Mouse (Mus musculus): ENCODE results near the gene Pah. TPM values are rescaled to one million over a fixed set of nuclear protein-coding genes. Genes with fewer than 3 reads are reported as not detected.

The Pah gene
- polyA plus RNA-seq, 1 experiment, result not detected

DNA sequence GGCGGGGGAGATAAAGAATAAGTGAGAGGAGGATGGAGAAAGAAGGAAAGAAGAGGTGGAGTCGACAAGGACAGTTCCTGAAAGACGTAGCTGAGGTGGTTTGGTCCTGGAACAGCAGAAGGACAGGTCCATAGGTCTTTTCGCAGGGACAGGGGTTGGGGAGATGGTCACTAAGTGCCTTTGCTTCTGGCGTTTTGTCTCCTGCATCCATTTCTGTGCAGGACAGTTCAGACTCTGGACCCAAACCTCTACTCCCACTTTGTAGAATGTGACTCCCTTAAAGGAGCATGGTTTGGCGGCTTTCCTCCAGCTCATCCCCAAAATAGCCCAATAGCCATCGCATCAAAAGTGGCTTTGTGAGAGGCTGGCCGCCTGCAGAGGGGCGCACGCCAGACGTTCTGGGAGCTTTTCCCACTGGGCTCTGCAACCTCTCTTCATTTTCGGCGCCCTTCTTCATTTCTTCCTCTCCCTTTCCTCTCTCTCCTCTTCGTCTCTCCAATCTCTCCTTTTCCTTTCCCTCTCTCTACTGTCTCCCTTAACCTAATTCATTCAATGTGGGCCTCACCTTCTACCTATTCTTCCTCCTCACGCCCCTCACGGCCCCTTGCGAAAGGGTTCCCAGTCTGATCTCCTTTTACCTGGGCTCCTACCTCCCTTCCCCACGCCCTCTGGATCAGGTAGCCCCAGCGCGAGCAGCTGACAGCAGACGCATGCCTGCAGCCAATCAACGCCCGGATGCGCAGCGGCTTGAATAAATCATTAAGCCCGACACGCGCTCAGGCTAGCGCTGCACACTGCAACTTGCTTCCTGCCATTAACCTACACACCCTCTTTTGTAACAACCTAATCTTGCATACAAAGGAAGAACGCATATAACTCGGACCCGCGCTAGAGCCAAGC, 35.6 kb upstream of the Pah start:
- no peaks in the 10 kb centered on the region for H3K79me2 ChIP-seq (ENCODE audit: control insufficient read depth, insufficient read depth)
- H3K27me3 ChIP-seq (ENCODE audit: control insufficient read depth, insufficient read depth, insufficient read length), result peaks cover 21% of the 10 kb centered on the region
- H3ac ChIP-seq (ENCODE audit: control insufficient read depth, insufficient read length, low read depth), result no peak overlapping the region
- no peak overlapping the region for H3K4me3 ChIP-seq (ENCODE audit: insufficient read depth, poor library complexity, severe bottlenecking)
- TF ChIP-seq MYOD1 (IDR thresholded peaks at IDR 0.05; ENCODE audit: control insufficient read depth, insufficient read length, low read depth) (no peak), MAX (IDR thresholded peaks at IDR 0.05) (no peak), FOSL1 (IDR thresholded peaks at IDR 0.05; ENCODE audit: insufficient read depth, low read length, poor library complexity, severe bottlenecking) (no peak), CTCF (IDR thresholded peaks at IDR 0.05; ENCODE audit: control insufficient read depth, insufficient read depth, insufficient read length) (no peak), USF1 (IDR thresholded peaks at IDR 0.05; ENCODE audit: low read depth) (no peak), CEBPB (IDR thresholded peaks at IDR 0.05; ENCODE audit: low read depth) (no peak), MYOG (IDR thresholded peaks at IDR 0.05; ENCODE audit: control insufficient read depth, extremely low read depth, insufficient read length) (no peak)
- H3K79me3 ChIP-seq (ENCODE audit: low read depth), result no peaks in the 10 kb centered on the region
- no peaks in the 10 kb centered on the region for H3K36me3 ChIP-seq (ENCODE audit: control insufficient read depth, insufficient read depth)

DNA sequence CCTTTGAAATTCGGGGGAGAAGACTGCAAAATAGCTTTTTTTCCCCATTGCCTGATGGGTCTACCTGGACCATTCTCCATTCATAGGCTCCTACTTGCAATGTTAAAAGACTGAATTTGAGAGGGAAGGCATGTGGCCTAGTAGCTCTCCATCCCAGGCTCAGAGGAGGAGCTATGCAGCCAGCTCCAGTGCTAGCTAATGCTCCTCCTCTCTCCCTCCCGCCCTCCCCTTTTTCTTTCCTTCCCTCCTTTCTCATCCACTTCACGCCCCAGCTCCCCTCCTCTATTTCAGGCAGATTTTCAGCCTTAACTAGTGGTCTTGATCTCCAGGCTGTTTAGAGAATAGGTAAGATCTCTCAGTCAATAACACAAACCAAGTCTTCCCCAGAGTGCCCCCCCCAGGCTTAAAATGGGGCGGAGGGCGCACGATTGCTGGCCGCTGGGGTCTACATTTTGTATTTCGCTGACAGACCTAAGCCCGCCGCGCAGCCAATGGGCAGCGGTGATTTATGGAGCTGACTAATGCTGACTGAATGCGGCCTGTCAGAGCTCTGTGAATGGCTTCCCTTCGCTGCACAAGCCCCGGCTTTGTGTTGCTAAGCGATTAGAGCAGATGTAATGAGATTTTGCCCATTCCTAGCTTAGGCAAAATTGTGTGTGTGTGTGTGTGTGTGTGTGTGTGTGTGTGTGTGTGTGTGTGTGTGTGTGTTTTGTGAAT, 33.0 kb upstream of the Pah start:
- TF ChIP-seq MAX (IDR thresholded peaks at IDR 0.05) (no peak), MYOD1 (IDR thresholded peaks at IDR 0.05; ENCODE audit: control insufficient read depth, insufficient read length, low read depth) (no peak), CTCF (IDR thresholded peaks at IDR 0.05; ENCODE audit: control insufficient read depth, insufficient read depth, insufficient read length) (no peak), FOSL1 (IDR thresholded peaks at IDR 0.05; ENCODE audit: insufficient read depth, low read length, poor library complexity, severe bottlenecking) (no peak), USF1 (IDR thresholded peaks at IDR 0.05; ENCODE audit: low read depth) (no peak), CEBPB (IDR thresholded peaks at IDR 0.05; ENCODE audit: low read depth) (no peak), MYOG (IDR thresholded peaks at IDR 0.05; ENCODE audit: control insufficient read depth, extremely low read depth, insufficient read length) (no peak)
- Histone ChIP-seq H3K4me3 (ENCODE audit: insufficient read depth, poor library complexity, severe bottlenecking) (no peak overlapping the region), H3K27me3 (ENCODE audit: control insufficient read depth, insufficient read depth, insufficient read length) (peaks cover 45% of the 10 kb centered on the region), H3K79me2 (ENCODE audit: control insufficient read depth, insufficient read depth) (no peaks in the 10 kb centered on the region), H3ac (ENCODE audit: control insufficient read depth, insufficient read length, low read depth) (no peak overlapping the region), H3K79me3 (ENCODE audit: low read depth) (no peaks in the 10 kb centered on the region), H3K36me3 (ENCODE audit: control insufficient read depth, insufficient read depth) (no peaks in the 10 kb centered on the region)

DNA sequence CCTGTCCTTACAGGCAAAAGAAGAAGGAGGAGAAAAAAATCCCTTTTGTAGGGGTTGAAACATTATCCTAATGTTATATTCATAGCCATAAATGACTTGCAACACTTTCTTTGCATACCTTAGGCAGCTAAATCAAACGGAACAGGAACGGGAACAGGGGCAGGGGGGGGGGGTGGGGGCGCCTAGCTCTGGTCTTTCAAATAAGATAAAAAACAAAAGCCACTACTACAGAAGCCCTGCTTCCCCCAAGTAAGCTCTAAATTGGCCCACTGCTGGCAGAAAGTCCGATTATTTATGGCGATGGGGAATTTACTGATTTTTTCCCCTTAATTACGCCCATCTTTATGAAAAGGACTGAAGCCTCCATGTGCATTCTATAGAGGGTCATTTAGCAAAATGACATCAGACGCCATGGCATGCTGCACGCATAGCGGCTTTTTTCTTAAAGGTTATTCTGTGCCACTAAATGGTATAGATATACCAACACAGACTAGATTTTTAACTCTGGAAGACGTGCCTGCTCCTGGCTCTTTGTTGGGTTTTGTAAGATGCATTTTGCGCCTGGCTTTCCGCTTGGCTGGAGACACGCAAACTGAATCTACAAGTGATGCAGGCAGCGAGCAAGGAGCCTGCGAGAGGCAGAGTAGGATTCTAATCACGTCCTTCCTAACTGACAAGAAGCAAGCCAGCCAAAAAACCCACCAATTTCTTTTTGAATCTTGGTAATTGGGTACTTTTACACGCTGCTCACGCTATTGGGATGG, 32.2 kb upstream of the Pah start:
- no peak overlapping the region for H3K4me3 ChIP-seq (ENCODE audit: insufficient read depth, poor library complexity, severe bottlenecking)
- no peaks in the 10 kb centered on the region for H3K79me2 ChIP-seq (ENCODE audit: control insufficient read depth, insufficient read depth)
- no peak overlapping the region for H3ac ChIP-seq (ENCODE audit: control insufficient read depth, insufficient read length, low read depth)
- no peaks in the 10 kb centered on the region for H3K79me3 ChIP-seq (ENCODE audit: low read depth)
- no peaks in the 10 kb centered on the region for H3K36me3 ChIP-seq (ENCODE audit: control insufficient read depth, insufficient read depth)
- no peak for TF ChIP-seq FOSL1 (IDR thresholded peaks at IDR 0.05; ENCODE audit: insufficient read depth, low read length, poor library complexity, severe bottlenecking)
- TF ChIP-seq CTCF (IDR thresholded peaks at IDR 0.05; ENCODE audit: control insufficient read depth, insufficient read depth, insufficient read length), result no peak
- TF ChIP-seq MYOD1 (IDR thresholded peaks at IDR 0.05; ENCODE audit: control insufficient read depth, insufficient read length, low read depth), result no peak
- TF ChIP-seq MAX (IDR thresholded peaks at IDR 0.05), result no peak
- no peak for TF ChIP-seq CEBPB (IDR thresholded peaks at IDR 0.05; ENCODE audit: low read depth)
- TF ChIP-seq USF1 (IDR thresholded peaks at IDR 0.05; ENCODE audit: low read depth), result no peak
- no peak for TF ChIP-seq MYOG (IDR thresholded peaks at IDR 0.05; ENCODE audit: control insufficient read depth, extremely low read depth, insufficient read length)
- H3K27me3 ChIP-seq (ENCODE audit: control insufficient read depth, insufficient read depth, insufficient read length), result peaks cover 50% of the 10 kb centered on the region

DNA sequence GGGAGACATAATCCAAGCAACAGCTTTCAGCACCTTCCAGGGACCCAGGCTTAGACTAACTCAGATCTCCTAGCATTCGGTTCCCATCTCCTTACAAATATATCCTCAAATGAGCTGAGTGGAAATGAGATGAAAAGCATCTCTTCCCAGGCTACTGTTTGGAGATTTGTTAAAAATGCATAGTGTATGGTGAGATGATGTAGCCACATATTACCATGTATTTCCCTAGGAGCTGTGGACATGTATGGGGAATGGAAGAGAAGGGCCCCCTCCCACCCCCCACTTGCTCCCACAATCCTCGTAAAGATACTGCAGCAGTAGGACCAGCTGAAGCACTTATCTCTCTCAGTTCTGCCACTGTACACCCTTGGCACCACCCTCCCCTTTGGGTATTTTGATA, 31.3 kb upstream of the Pah start:
- Histone ChIP-seq H3K4me3 (ENCODE audit: insufficient read depth, poor library complexity, severe bottlenecking) (no peak overlapping the region), H3K79me2 (ENCODE audit: control insufficient read depth, insufficient read depth) (no peaks in the 10 kb centered on the region), H3K27me3 (ENCODE audit: control insufficient read depth, insufficient read depth, insufficient read length) (peaks cover 55% of the 10 kb centered on the region), H3ac (ENCODE audit: control insufficient read depth, insufficient read length, low read depth) (no peak overlapping the region), H3K36me3 (ENCODE audit: control insufficient read depth, insufficient read depth) (no peaks in the 10 kb centered on the region), H3K79me3 (ENCODE audit: low read depth) (no peaks in the 10 kb centered on the region)
- TF ChIP-seq CTCF (IDR thresholded peaks at IDR 0.05; ENCODE audit: control insufficient read depth, insufficient read depth, insufficient read length) (no peak), MAX (IDR thresholded peaks at IDR 0.05) (no peak), MYOG (IDR thresholded peaks at IDR 0.05; ENCODE audit: control insufficient read depth, extremely low read depth, insufficient read length) (no peak), CEBPB (IDR thresholded peaks at IDR 0.05; ENCODE audit: low read depth) (no peak), MYOD1 (IDR thresholded peaks at IDR 0.05; ENCODE audit: control insufficient read depth, insufficient read length, low read depth) (no peak), USF1 (IDR thresholded peaks at IDR 0.05; ENCODE audit: low read depth) (no peak), FOSL1 (IDR thresholded peaks at IDR 0.05; ENCODE audit: insufficient read depth, low read length, poor library complexity, severe bottlenecking) (no peak)

DNA sequence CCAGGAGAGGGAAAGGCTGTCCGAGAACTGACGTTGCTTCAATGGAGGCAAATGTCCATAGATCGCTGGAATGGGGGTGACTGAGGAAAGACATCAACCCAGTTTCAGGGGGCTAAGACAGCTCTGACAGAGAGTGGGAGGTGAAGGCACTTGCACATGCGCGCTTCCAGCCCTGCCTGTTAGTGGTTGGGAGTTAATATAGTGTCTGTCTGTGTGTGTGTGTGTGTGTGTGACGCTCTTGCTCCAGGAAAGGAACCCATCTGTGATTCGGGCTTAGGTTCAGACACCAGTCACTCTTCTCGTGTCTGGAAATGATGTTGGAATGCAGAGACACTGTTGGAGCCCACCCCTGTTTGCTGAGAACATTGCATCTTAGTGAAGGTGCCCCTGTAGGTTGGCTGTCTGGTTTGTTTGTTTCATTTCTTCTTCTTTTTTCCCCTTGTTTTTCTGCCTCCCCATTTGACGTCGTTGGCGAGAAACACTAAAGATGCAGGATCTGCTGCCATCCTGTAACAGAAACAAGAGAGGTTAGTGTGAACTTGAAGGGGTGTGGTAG, 30.0 kb upstream of the Pah start:
- H3ac ChIP-seq (ENCODE audit: control insufficient read depth, insufficient read length, low read depth), result no peak overlapping the region
- no peaks in the 10 kb centered on the region for H3K36me3 ChIP-seq (ENCODE audit: control insufficient read depth, insufficient read depth)
- H3K79me2 ChIP-seq (ENCODE audit: control insufficient read depth, insufficient read depth), result no peaks in the 10 kb centered on the region
- H3K27me3 ChIP-seq (ENCODE audit: control insufficient read depth, insufficient read depth, insufficient read length), result peaks cover 46% of the 10 kb centered on the region
- no peak overlapping the region for H3K4me3 ChIP-seq (ENCODE audit: insufficient read depth, poor library complexity, severe bottlenecking)
- no peak for TF ChIP-seq CEBPB (IDR thresholded peaks at IDR 0.05; ENCODE audit: low read depth)
- TF ChIP-seq MYOG (IDR thresholded peaks at IDR 0.05; ENCODE audit: control insufficient read depth, extremely low read depth, insufficient read length), result no peak
- TF ChIP-seq FOSL1 (IDR thresholded peaks at IDR 0.05; ENCODE audit: insufficient read depth, low read length, poor library complexity, severe bottlenecking), result no peak
- TF ChIP-seq MYOD1 (IDR thresholded peaks at IDR 0.05; ENCODE audit: control insufficient read depth, insufficient read length, low read depth), result no peak
- TF ChIP-seq MAX (IDR thresholded peaks at IDR 0.05), result no peak
- no peak for TF ChIP-seq CTCF (IDR thresholded peaks at IDR 0.05; ENCODE audit: control insufficient read depth, insufficient read depth, insufficient read length)
- TF ChIP-seq USF1 (IDR thresholded peaks at IDR 0.05; ENCODE audit: low read depth), result no peak
- H3K79me3 ChIP-seq (ENCODE audit: low read depth), result no peaks in the 10 kb centered on the region
